Mouse (Mus musculus) cerebellum, adult 18-20 months (tissue): Measurements from ENCODE around the gene Svs3a.
"Not testable (repeated sequence)": the region's sequence is repeated elsewhere in the genome, so short reads cannot be mapped to it uniquely, and the experiment has no call there.

Experiments used
- DNase-seq, 2 experiments: peaks; one replicate each; pipeline ENCODE4 v3.0.0; 2021

Gene Svs3a

DNA sequence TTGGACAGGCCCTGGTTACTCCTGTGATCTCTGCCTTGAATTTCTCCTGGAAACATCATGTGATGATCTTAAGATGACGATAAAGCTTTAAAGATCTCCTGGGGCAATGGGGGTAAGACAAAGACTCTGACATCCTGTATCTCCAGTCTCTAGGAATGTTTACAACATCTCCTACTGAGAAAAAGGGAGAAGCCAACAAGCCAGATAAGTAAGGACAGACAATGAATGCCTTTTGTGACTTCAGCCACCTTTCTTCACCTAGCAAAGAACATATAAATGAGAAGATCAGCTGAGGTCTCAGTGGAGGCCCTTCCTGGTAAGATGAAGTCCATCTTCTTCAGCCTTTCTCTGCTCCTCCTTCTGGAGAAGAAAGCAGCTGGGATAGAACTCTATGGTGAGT lies at the start of gene Svs3a:
TSS of gene Svs3a (plus strand) at position 301 of the 400 bp plus-strand sequence.
- DNase-seq: not testable (repeated sequence)

GRCm38 (mm10) chr2:164256540-164256939 lies 32.5 kb upstream of the Svs3a start, which contains the start of gene Svs3b:
TSS of gene Svs3b (minus strand) at chr2:164256640.
- not testable (repeated sequence) for DNase-seq

GRCm38 (mm10) chr2:164278359-164278758 lies 10.7 kb upstream of the Svs3a start, which contains the start of gene Svs4:
TSS of gene Svs4 (minus strand) at chr2:164278459.
- DNase-seq: no peak

GRCm38 (mm10) chr2:164312599-164312998 lies 23.5 kb downstream of the Svs3a start:
- no peak for DNase-seq

- DNase-seq: not testable (repeated sequence)
These were observed 26.4 kb downstream of the Svs3a start for GRCm38 (mm10) chr2:164315460-164315859.

DNA sequence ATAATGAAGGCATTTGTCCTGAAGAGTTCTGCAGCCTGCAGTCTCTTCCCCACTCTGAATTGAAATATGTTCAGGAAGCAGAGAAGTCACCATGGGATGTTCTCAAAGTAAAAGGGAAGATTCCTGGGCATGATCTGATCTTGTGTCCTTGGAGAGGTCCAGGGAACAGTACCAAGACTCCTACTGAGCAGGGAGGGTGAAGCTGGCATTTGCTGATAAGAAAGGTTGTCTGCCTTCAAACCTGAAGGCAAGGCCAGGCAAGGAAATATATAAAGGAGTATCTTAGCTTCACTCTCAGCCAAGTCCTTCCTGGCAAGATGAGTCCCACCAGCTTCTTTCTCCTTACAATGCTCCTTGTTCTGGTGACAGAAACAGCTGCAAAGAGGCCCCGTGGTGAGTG lies 27.4 kb downstream of the Svs3a start, which contains the start of gene Svs6:
TSS of gene Svs6 (plus strand) at position 301 of the 400 bp plus-strand sequence.
- not testable (repeated sequence) for DNase-seq

DNA sequence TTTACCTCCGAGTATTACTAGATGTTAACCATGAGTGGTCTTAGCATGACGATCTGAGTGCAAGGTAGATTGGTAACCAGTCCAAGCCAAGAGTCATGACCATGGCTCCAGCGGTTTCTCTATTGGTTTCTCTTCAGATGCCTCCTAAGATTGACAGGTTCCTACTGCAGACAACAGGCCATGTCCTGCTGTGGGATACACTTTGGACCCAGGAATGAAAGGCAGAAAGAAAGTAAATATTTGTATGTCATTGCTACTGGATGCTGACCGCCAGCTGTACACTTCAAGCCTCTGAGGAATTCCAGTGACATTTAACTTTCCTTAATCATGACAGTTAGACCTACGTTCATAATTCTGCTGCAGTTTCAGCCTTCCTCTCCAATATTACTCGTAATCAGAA lies 31.9 kb downstream of the Svs3a start:
- DNase-seq: no peak

- not testable (repeated sequence) for DNase-seq
These were observed 43.4 kb downstream of the Svs3a start, which contains the start of gene Svs5 for GRCm38 (mm10) chr2:164332440-164332839. TSS of gene Svs5 (plus strand) at chr2:164332740.
